Mouse (Mus musculus): ENCODE measurements around the gene Cdt1.

The Cdt1 gene

DNA sequence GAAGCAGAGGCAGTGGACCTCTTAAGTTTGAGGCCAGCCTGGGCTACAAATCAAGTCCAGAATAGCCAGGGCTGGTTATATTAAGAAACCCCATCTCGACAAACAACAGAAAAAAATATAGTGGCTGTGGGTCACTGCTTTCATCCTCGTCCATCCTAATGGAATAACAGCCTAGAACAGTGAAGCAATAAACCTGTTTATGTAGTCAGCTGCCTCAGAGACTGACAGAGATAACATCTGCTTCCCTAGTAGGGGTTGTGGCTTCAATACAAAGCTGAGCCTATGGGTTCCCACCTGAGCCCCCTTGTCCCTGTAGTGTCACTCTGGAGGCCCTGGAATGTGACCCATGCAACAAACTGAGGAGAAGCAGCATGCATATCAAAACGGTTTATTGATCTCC is 6.4 kb downstream of the Cdt1 start:
- DNase-seq (ENCODE audit: low read depth, low spot score) = no peak

GRCm38 (mm10) chr8:122574667-122575251 is 6.9 kb downstream of the Cdt1 start:
- no peak for DNase-seq (ENCODE audit: low read depth, low spot score)

DNA sequence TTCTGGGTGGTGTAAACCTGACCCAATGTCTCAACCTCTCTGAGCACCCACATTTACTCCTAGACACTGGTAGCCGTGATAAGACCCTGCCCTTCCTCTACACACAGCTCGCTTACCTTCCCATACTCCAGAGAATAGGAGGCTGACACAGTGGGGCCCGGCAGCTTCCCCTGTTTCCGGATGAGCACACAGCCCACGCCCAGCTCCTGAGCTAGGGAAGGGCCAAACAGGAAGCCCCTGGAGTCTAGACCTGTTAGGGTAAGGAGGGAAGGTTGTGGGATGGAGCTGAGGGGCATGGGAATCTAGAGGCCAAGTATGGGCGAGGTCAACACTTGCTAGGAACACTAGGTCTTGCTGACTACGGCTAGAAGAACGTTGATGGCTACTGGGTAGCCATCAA is 7.5 kb downstream of the Cdt1 start:
- DNase-seq (ENCODE audit: low read depth, low spot score) = no peak

DNA sequence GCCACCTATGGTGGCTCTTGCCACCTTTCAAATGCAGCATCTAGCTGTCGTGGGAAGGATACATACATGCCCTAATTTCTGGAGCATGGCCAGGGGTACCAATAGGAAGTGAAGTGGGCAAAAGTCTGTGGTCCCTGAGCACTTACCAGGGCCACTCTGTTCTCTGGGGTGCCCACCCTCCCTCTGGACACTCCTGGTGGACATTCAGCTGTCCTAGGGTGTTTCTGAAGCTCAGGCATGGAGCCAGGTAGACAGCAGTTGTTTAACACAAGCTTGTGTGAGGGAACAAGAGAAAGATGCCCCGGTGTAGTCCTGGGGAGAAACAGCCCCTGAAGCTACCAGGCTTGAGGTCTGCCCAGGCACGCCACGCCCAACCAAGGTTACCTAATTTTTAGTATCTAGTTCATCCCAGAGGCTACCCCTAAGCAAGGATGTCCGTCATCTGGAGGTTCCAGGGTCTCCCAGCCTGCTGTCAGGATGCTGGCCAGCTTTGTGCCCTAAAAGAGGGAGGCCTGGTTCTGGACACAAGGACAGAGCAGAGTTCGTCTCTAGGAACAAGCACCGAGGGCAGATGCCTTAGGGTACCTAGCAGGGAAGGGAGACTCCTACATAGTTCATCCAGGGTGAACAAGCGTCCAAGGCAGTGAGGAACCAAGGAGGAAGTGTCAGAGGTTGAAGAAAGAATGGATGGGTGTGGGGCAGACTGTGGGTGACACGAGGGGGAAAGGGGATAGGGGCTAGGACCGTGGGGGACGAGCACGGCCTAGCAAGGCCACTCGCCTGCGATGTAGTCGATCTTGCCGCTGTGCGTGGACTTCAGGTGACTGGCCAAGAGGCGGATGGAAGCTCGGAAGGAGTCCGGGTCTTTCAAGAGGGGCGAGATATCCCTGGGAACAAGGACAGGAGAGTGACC is 8.2 kb downstream of the Cdt1 start:
- no peak for DNase-seq (ENCODE audit: low read depth, low spot score)

DNA sequence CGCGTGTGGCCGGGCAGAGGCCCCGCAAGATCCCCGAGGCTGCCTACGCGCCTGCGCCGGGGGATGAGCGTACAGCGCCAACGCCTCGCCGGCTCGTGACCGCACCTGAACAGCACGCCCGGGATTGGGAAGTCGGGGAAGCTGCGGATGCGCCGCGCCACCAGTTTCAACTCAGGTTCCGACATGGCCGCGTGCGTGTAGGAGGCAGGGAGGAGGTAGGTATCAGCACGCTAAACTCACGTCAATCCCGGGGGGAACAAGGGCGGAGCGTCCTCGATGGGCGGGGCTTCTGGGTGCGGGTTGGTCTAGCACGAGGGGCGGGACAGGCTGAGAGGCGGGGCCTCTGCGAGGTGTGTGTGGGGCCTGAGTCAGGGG is 8.8 kb downstream of the Cdt1 start, which contains the start of gene Aprt:
TSS of gene Aprt (minus strand) at position 262 of the 375 bp plus-strand sequence.
- DNase-seq (ENCODE audit: low read depth, low spot score) = peak; percentile 97

DNA sequence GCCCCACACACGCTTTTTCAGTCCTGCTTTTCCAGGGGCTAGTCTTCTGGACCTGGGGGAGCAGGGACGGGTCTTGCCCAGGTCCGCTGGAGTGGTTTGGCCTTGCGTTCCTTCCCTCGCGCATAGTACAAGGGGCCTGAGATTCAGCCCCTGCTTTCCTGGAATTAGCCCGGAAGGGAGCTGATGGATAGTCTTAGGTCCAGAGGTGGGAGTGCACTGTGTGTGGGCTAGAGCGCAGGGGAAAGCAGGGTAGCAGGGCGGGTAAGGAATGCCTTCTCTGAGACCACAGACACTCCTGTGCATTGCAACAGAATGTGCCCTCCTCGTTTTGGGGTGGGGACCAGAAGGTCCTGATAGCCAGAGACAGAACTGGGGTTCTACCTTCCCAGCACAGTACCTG is 9.3 kb downstream of the Cdt1 start:
- no peak for DNase-seq (ENCODE audit: low read depth, low spot score)

- no peak for DNase-seq (ENCODE audit: low read depth, low spot score)
Observed at GRCm38 (mm10) chr8:122579196-122579595, 11.4 kb downstream of the Cdt1 start.

DNA sequence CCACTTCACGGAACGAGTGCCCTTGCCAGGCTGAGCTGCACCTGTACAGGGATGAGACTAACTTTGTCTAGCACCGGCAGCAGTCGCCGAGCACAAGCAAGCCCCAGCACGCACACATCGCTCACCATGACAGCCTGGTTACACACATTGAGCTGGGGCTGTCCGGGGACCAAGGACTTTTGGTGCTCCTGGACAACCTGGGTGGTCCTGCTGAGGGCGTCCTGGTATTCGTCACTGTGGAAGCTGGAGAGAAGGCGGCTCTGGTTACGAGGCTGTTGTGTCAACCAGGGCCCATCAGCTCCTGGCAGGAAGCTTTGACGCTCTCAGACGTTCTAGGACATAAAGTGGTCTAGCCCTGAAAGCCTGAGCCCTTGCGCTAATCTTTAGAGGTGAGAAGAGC is 13.1 kb downstream of the Cdt1 start:
- DNase-seq (ENCODE audit: low read depth, low spot score) = no peak

- no peak for DNase-seq (ENCODE audit: low read depth, low spot score)
Observed at GRCm38 (mm10) chr8:122584981-122585380, 17.2 kb downstream of the Cdt1 start.

DNA sequence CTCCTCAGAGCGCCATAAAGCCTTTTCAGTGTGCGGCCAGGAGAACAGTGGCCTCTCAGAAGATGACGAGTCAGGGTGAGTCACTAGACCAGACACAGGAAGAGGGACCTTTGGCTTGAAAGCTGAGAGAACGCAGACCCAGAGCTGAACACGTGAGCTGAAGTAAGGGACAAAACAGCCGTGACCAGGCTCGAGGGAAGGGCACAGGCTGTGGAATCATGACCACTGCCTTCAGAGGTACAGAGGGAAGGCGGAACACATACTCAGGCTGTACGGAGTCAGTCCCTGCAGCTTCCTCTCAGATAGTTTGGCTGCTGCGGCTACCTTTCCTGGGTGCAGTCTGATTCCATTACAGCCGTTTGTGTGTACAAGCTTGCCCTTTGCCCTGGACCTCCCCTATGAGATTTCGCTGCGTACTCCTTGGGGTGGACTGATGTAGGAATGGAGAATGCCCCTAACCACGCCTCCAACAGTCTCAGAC is 17.6 kb downstream of the Cdt1 start:
- DNase-seq (ENCODE audit: low read depth, low spot score) = no peak

DNA sequence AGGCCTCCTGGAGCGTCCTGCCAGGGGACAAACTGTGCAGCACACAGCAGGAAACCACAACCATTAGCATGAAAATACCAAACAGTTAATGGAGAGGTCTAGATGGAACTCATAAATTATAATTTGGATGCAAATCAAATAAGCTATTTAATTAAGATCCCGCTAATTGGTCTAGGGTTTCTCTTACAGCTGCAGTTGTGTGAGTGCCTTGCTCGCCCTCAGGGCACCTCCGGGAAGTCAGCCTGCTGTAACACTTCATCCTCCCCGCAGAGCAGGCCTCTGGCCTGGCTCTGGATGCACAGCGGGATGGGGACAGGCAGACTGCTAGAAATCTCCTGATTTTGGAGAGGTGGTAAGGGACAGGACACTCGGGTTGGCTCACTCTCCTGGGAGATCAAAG is 18.4 kb downstream of the Cdt1 start:
- no peak for DNase-seq (ENCODE audit: low read depth, low spot score)

GRCm38 (mm10) chr8:122586749-122587148 is 18.9 kb downstream of the Cdt1 start:
- DNase-seq (ENCODE audit: low read depth, low spot score) = no peak

DNA sequence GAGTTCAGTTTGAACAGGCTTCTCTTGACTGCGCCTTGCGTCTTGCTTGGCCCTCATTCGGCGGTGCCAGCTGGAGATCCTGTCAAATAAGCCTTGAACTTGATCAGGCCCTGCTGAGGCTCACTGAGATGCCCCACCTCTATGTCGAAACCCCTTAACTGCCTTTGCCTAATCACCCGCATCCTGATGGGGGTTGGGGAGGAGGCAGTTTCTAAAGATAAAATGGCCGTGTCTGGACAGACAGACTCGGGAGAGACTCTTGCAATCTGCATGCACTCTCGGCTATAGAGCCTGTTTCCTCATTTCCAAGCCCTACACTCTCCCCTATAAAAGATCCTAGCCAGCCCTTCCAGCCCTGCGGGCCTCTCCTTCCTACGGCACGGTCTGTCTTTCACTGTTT is 25.4 kb downstream of the Cdt1 start:
- no peak for DNase-seq (ENCODE audit: low read depth, low spot score)

DNA sequence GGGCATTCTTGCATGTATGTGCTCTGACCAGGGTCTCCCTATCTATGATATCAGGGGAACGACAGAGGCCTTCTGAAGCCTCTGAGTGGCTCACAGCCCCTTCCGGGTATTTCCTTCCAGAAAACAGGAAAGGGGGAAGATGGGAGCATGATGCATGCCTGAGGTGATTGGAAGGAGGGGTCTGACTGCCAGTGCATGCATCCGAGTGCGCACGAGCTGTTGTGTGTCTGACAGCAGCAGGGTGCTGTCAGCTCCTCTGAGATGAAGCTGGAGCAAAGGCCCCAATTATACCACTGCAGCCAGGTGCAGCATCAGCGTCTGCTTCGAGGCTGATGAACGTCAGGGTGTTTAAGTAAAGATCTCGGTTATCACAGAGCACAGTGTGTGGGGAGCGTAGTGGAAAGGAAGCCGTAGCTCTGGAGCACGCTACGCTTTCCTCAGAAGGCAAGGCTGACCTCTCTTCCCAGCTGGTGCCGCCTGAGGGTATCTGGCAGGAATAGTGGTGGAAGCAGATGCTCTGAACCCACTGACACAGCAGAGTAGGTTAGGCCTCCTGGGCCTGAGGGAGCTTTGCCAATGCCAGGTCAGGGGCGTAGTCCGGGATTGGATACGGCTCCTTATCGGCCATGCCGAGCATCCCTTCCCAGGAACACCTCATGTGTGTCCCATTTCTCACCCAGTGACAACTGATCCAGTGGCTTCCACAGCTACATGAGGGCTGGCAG is 26.1 kb downstream of the Cdt1 start:
- DNase-seq (ENCODE audit: low read depth, low spot score) = peak; percentile 68

DNA sequence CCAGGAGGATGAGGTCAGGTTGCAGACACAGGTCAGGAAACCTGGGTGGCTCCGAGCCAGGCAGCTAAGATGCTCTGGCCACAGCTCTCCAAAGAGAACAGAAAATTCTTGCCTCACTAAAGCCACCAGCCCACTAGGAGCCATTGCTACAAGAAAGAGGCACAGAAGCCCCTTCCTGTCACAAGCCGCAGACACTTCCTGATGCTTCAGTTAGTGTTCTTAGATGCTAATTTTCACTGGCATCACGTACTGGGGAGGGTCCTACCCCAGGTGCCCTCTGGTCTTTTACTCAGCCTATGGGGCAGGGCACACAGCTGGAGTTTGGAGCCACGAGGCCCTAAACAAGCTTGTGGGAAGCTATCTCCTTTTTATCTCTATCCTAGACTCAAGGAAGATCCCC is 28.2 kb downstream of the Cdt1 start:
- no peak for DNase-seq (ENCODE audit: low read depth, low spot score)

DNA sequence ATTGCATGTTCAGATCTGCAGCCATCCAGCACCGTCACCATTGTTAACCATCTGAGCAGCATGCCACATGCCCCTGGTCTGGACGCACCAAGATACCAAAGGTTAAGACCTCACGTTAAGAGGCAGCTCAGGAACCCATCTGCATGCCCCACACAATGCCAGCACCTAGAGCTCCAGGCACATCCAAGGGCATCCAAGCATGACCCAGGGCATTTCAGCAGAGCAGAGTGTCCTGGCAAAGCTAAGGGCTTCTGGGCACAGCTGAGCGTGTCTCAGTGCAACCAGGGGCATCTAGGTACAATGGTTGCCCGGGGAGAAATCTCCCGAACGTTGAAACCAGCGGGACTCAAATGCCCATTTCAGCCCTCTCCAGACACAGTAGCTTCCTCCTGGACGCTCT is 32.9 kb downstream of the Cdt1 start:
- DNase-seq (ENCODE audit: low read depth, low spot score) = no peak

GRCm38 (mm10) chr8:122604640-122605039 is 36.8 kb downstream of the Cdt1 start:
- DNase-seq (ENCODE audit: low read depth, low spot score) = no peak

- no peak for DNase-seq (ENCODE audit: low read depth, low spot score)
Observed at GRCm38 (mm10) chr8:122605367-122605766, 37.6 kb downstream of the Cdt1 start.

DNA sequence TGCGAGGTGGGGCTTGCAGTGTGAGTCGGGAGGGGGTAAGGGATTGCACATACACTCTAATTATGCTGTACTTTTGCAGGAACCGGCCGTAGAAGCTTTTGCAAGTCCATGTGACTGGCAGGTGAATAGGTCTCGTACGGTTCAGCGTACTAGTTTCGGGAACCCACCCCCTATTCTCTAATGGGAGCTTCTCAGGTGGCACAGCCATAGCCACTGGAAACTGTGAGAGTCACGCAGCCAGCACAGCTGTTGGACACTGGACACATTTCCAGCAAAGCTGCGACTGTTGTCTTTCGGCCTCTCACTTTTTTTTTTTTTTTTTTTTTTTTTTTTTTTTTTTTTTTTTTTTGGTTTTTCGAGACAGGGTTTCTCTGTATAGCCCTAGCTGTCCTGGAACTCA is 39.0 kb downstream of the Cdt1 start:
- DNase-seq (ENCODE audit: low read depth, low spot score) = no peak

DNA sequence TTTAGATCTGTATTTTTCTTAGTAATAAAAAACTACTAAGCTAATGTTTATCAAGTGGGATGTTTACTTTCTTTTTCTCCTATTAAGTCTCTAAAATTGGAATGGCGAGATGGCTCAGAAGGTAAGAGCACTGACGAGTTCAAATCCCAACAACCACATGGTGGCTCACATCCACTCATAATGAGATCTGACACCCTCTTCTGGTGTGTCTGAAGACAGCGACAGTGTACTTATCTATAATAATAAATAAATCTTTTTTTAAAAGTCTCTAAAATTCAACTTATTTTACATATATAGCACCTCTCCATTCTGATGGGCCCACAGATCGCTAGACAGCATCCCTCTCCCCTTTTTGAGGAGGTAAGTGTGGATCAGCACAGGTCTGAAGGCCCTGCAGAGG is 42.4 kb downstream of the Cdt1 start:
- DNase-seq (ENCODE audit: low read depth, low spot score) = no peak

GRCm38 (mm10) chr8:122610612-122611277 is 42.9 kb downstream of the Cdt1 start:
- peak; percentile 37 for DNase-seq (ENCODE audit: low read depth, low spot score)
